Mouse (Mus musculus): ENCODE results near the gene Clec2g. TPM values are rescaled to one million over a fixed set of nuclear protein-coding genes. Genes with fewer than 3 reads are reported as not detected.

Gene Clec2g
- polyA plus RNA-seq, 1 experiment from 2014 or later: not detected

- Histone ChIP-seq H3K36me3 (ENCODE audit: control insufficient read depth, insufficient read depth, low read length) (no peaks in the 10 kb centered on the region), H3K27ac (ENCODE audit: low read length) (no peak overlapping the region), H3K9ac (ENCODE audit: low read depth, low read length) (no peak overlapping the region), H3K4me3 (ENCODE audit: low read length) (no peak overlapping the region), H3K4me2 (ENCODE audit: low read depth, low read length) (no peak overlapping the region), H3K9me3 (ENCODE audit: control insufficient read depth, low read length) (no peaks in the 10 kb centered on the region), H3K27me3 (replicated peaks; ENCODE audit: control insufficient read depth, insufficient read depth, low read length) (no peaks in the 10 kb centered on the region), H3K4me1 (ENCODE audit: control insufficient read depth, insufficient read depth, low read length) (no peaks in the 10 kb centered on the region)
- ATAC-seq: no peak
- 76% methylated on average over 2 of the region's 2 CpGs for WGBS
Measured at GRCm38 (mm10) chr6:129033397-129033796, 99.2 kb downstream of the Clec2g start.

Small RNA genes within 50 kb of the gene (microRNA-seq; reads per million reads assigned to microRNA genes)
- gene Gm27336 (not detected), gene Mir7649 (not detected)

Other genes starting within 250 kb of the Clec2g start
- not detected in 2 replicates for gene Klrb1, start 211.3 kb upstream of the Clec2g start, polyA plus RNA-seq (2015; fragmentation: Nextera tagmentation; extraction: Ambion mirVana)
- 0.13 and 0.38 TPM in 2 replicates for gene Klrb1c, start 145.2 kb upstream of the Clec2g start, polyA plus RNA-seq (2015; fragmentation: Nextera tagmentation; extraction: Ambion mirVana)
- 0.38 TPM in 1 of 2 replicates, not detected in the other for gene Gm44511, start 108.1 kb upstream of the Clec2g start, polyA plus RNA-seq (2015; fragmentation: Nextera tagmentation; extraction: Ambion mirVana)
- 1.1 and 1.4 TPM in 2 replicates for gene Klrb1b, start 108.0 kb upstream of the Clec2g start, polyA plus RNA-seq (2015; fragmentation: Nextera tagmentation; extraction: Ambion mirVana)
- gene Clec2i, start 46.8 kb upstream of the Clec2g start, polyA plus RNA-seq (2015; fragmentation: Nextera tagmentation; extraction: Ambion mirVana): 0.22 and 0.40 TPM in 2 replicates
- 1.6 and 1.9 TPM in 2 replicates for gene BC035044, start 43.3 kb upstream of the Clec2g start, polyA plus RNA-seq (2015; fragmentation: Nextera tagmentation; extraction: Ambion mirVana)
- gene Klrb1f, start 111.5 kb downstream of the Clec2g start, polyA plus RNA-seq (2015; fragmentation: Nextera tagmentation; extraction: Ambion mirVana): 0.46 and 0.75 TPM in 2 replicates
- gene Clec2e, start 166.5 kb downstream of the Clec2g start, polyA plus RNA-seq (2015; fragmentation: Nextera tagmentation; extraction: Ambion mirVana): 16.7 and 21.7 TPM in 2 replicates
- 1.0 and 1.2 TPM in 2 replicates for gene Clec2d, start 246.2 kb downstream of the Clec2g start, polyA plus RNA-seq (2015; fragmentation: Nextera tagmentation; extraction: Ambion mirVana)